In genomic region chr3:109062391-109062790, GRCm38 (mm10) we compare ENCODE assay signal across 25 mouse cellular contexts. TPM values are rescaled to one million over a fixed set of nuclear protein-coding genes. Genes with fewer than 3 reads are reported as not detected.
A peak's percentile ranks its signal among the peaks of the same experiment; 100 is the strongest.
DNase-seq lines count a peak whose midpoint lies in the region; ATAC-seq and TF ChIP-seq lines count a peak whose summit lies in the region.
"Had no signal": no experiment of that assay in that cellular context is flagged by ENCODE, and none has a peak within 500 bp of the region (broad histone marks: within the 10 kb centered on the region; RNA-seq: fewer than 3 reads in every experiment).

No protein-coding gene starts in this region.

- peak; percentile 93 for ATAC-seq in granulocyte monocyte progenitor cell, adult 5-6 weeks (replicated peaks; ENCODE audit: poor library complexity, severe bottlenecking)
- ATAC-seq in megakaryocyte, adult 5-6 weeks (ENCODE audit: poor library complexity, severe bottlenecking) = peak; percentile 63; the same call in 1 of the 2 replicates
- peak; percentile 75 for ATAC-seq in megakaryocyte progenitor cell, adult 5-6 weeks (replicated peaks; ENCODE audit: poor library complexity)
- ATAC-seq in stomach, postnatal 0 days (ENCODE audit: low FRiP score, low TSS enrichment) = no peak
- no peak for ATAC-seq in frontal cortex, adult (ENCODE audit: low TSS enrichment)

- 67% methylated on average over 7 of the region's 7 CpGs for WGBS in stomach, postnatal 0 days

- no peaks in the 10 kb centered on the region for H3K36me3 ChIP-seq in stomach, postnatal 0 days (ENCODE audit: control insufficient read depth, insufficient read depth, low read length)
- H3K36me3 ChIP-seq: G1E had no signal

- H3K27me3 ChIP-seq in stomach, postnatal 0 days (ENCODE audit: control insufficient read depth, insufficient read depth, low read length) = no peaks in the 10 kb centered on the region
- H3K27me3 ChIP-seq: CH12.LX, Patski had no signal

- H3K4me2 ChIP-seq in stomach, postnatal 0 days (replicated peaks; ENCODE audit: low read depth) = no peak overlapping the region

- H3K4me1 ChIP-seq in stomach, postnatal 0 days (replicated peaks; ENCODE audit: control insufficient read depth, insufficient read depth) = no peaks in the 10 kb centered on the region

- no peak for TF ChIP-seq EP300 in stomach, postnatal 0 days (optimal IDR thresholded peaks at IDR 0.05)

- no peak for TF ChIP-seq CTCF in stomach, postnatal 0 days (IDR thresholded peaks at IDR 0.05; ENCODE audit: low read depth)
- TF ChIP-seq CTCF in layer of hippocampus, adult 2 months (conservative IDR thresholded peaks at IDR 0.05) = no peak

- H3K4me3 ChIP-seq in stomach, postnatal 0 days (ENCODE audit: low read depth, low read length) = no peak overlapping the region
- H3K4me3 ChIP-seq in layer of hippocampus, adult 2 months = no peak overlapping the region

- DNase-seq in 416B (ENCODE audit: low read depth) = peak; percentile 48
- no peak for DNase-seq in stomach, postnatal 0 days (ENCODE audit: low spot score)
- DNase-seq in layer of hippocampus, adult 2 months (ENCODE audit: low spot score in 2 of 2) = no peak
- no peak for DNase-seq in right cerebral cortex, adult 18-20 months
- DNase-seq: adrenal gland, adult 8-10 months; adrenal gland, postnatal 25 days had no signal

- no peaks in the 10 kb centered on the region for H3K9me3 ChIP-seq in stomach, postnatal 0 days (ENCODE audit: control insufficient read depth, low read length)
- H3K9me3 ChIP-seq: G1E had no signal

- no peak overlapping the region for H3K9ac ChIP-seq in stomach, postnatal 0 days (ENCODE audit: low read length)

- no peak overlapping the region for H3K27ac ChIP-seq in stomach, postnatal 0 days (replicated peaks)
- no peak overlapping the region for H3K27ac ChIP-seq in layer of hippocampus, adult 2 months

RNA-seq across cellular contexts. Expression of gene Slc25a54, which starts 17.9 kb away (rescaled TPM):
- total RNA-seq in granulocyte monocyte progenitor cell, adult 5-6 weeks (2014; fragmentation: Nextera tagmentation) = not detected in 2 replicates
- total RNA-seq in granulocyte monocyte progenitor cell, adult 5-6 weeks (2017) = not detected in 2 replicates
- total RNA-seq in megakaryocyte, adult 5-6 weeks (2015) = not detected in 2 replicates
- not detected in 2 replicates for total RNA-seq in megakaryocyte, adult 5-6 weeks (2017)
- not detected in 2 replicates for total RNA-seq in megakaryocyte progenitor cell, adult 5-6 weeks (2015)
- total RNA-seq in megakaryocyte progenitor cell, adult 5-6 weeks (2017) = not detected in 2 replicates
- not detected in 2 replicates for polyA plus RNA-seq in stomach, postnatal 0 days (2015; fragmentation: Nextera tagmentation; extraction: Ambion mirVana)
- not detected for total RNA-seq in layer of hippocampus, adult 2 months (2021)
- total RNA-seq: adrenal gland, adult 18-20 months; adrenal gland, adult 2 months; adrenal gland, adult 8-10 months; adrenal gland, postnatal 10 days; adrenal gland, postnatal 14 days; adrenal gland, postnatal 25 days; adrenal gland, postnatal 36 days; adrenal gland, postnatal 4 days; CH12.LX; ES-E14; G1E; MEL had no signal
- polyA plus RNA-seq: activated CD4-positive, CD25-positive, alpha-beta regulatory T cell, adult 4 months; adrenal gland, adult 2 months; brain, embryonic 14.5 days; C2C12; CD4-positive, CD25-positive, alpha-beta regulatory T cell, adult 4 months; G1E; Patski had no signal

RNA-seq across cellular contexts. Expression of gene Fam102b, which starts 35.0 kb away (rescaled TPM):
- 28.8 and 29.1 TPM in 2 replicates for total RNA-seq in granulocyte monocyte progenitor cell, adult 5-6 weeks (2014; fragmentation: Nextera tagmentation)
- 32.2 and 33.7 TPM in 2 replicates for total RNA-seq in granulocyte monocyte progenitor cell, adult 5-6 weeks (2017)
- total RNA-seq in megakaryocyte, adult 5-6 weeks (2015) = 30.7 and 33.5 TPM in 2 replicates
- total RNA-seq in megakaryocyte, adult 5-6 weeks (2017) = 41.3 and 42.0 TPM in 2 replicates
- total RNA-seq in megakaryocyte progenitor cell, adult 5-6 weeks (2015) = 26.6 and 27.6 TPM in 2 replicates
- 31.1 and 34.7 TPM in 2 replicates for total RNA-seq in megakaryocyte progenitor cell, adult 5-6 weeks (2017)
- polyA plus RNA-seq in stomach, postnatal 0 days (2015; fragmentation: Nextera tagmentation; extraction: Ambion mirVana) = 8.5 and 9.4 TPM in 2 replicates
- 10 to 100 TPM; 26.5 to 28.2 TPM for total RNA-seq in layer of hippocampus, adult 2 months (2021)

Comparison
In these comparisons a context has a peak if more than half of its experiments do, and no peak if none do; other contexts are left out.
1. ATAC-seq: peak in granulocyte monocyte progenitor cell, adult 5-6 weeks (single experiment), megakaryocyte, adult 5-6 weeks (single experiment) and megakaryocyte progenitor cell, adult 5-6 weeks (single experiment); none in stomach, postnatal 0 days (single experiment) and frontal cortex, adult (single experiment).